Mouse (Mus musculus) cerebellum, adult 9-10 months (tissue): Measurements from ENCODE around the gene Tmc7.

Experiments used
- DNase-seq: peaks from one replicate; pipeline ENCODE4 v3.0.0; 2022

Gene Tmc7

DNA sequence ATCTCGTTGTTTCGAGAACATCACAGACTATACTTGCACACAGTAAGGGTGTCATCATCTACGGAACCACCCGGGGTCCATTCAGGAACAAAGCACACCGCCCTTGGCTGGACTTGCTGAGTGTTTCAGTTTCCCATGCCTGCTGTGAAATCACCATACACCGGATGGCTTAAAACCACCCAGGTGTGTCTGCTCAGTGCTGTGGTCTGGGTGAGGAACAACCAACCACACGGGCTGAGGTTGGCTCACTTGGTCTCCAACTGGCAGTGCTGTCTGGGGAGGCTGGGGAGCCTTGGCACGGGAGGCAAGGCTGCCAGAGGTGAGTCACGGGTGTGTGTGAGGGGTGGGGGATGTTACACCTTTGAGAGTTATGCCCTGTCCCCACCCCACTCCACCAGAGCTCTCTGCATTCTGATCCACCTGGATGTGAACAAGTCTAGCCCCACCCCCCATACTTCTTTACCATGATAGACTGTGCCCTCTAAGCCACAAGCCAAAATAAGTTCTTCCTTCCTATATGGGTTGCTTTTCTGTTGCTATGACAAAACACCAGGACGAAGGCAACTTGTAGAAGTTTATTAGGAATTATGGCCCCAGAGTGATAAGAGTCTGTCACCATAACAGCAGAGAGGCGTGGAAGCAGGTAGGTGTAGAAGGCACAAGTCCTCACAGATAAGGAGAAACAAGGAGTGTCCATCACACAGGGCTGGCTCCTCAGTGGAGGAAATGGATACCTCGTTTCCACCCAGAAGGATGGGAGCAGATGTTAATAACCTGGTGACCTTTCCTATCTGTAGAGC lies 85.4 kb downstream of the Tmc7 start:
- no peak for DNase-seq

DNA sequence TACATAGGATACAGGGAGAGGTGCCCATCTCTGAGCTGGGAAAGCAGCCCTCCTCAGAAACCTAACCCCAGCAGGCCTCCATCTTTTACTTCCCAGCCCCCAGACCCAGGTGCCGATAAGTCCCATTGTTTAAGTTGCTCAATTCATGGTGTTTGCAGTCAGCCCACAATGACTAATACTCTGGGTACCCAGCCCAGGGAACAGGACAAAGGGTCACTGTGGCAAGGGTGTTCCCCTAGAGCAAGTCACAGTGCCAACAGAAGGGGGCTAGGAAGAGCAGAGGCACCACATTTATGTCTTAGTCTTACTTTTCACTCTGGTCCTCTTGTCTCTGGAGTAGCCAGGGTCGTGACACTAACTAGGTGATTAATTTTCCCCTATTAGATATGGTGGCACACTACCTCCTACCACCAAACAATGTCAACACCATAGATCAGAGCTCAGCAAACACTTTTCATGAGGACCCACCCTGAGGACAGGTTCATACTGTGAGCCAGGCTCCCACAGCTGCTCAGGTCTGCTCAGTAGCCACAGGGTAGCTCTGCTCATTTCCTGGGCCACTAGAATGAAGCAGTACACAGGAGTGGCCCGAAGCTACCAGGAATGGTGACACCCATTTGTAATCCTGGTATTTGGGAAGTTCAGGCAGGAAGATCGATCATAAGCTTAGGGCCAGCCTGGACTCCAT lies 89.5 kb downstream of the Tmc7 start:
- no peak for DNase-seq

DNA sequence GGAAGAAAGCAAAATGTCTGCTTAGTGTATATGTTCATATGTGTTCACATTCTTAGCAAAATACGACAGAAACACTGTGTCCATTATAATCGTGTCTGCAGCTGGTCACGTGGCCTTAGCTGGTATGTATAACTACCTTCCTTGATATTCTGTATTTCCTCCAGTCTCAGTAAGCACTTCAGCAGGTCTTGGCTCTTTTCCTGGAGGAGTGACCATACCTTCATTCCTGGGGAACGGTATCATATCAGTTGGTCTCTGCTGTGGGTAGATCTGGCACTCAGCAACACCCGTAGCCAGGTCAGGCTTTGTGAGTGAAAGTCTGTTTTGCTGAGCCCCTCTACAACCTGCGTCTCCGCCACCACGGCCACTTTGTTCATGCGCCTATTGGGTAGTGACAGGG lies 90.6 kb downstream of the Tmc7 start:
- DNase-seq, result no peak

GRCm38 (mm10) chr7:118491431-118492147 lies 92.9 kb downstream of the Tmc7 start, which contains the start of gene Itpripl2:
TSS of gene Itpripl2 (minus strand) at chr7:118491975.
- no peak for DNase-seq

DNA sequence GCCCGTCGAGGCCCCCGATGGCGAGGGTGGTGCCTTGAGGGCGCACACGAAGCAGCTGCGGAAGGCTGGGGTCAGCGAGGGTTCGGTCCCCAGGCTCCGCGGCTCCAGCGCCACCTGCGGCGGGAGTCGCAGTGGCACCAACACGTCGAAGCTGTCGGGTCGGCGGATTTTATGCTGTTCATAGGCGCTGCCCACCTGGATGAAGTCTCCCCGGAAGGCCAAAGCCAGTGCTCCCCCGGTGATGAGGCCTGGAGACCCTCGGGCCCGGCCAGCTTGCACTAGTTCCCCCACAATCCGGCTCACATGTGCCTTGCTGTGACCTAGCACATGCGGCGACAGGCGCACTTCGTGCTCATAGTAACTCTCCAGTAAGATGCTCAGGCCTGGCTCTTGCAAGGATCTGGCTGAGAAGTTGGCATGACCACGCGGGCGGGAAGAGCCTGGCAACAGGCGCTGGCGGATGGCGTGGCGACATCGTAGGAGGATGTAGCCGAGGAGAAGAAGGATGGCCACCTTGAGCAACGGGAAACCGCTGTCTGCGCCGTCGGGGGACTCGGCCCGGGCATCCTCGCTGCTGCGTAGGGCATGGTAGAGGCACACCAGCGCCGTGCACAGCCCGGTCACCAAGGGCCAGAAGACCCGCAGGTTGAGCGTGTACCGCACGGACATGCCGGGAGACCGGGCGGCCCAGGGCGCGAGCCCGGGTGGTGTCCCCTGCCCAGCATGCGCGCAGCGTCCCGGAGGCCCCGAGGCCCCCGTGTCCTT lies 93.7 kb downstream of the Tmc7 start:
- DNase-seq, result no peak

- DNase-seq, result no peak
Measured at GRCm38 (mm10) chr7:118489706-118490665, 94.5 kb downstream of the Tmc7 start.

GRCm38 (mm10) chr7:118488060-118488664 lies 96.4 kb downstream of the Tmc7 start:
- DNase-seq, result no peak

- no peak for DNase-seq
Measured at GRCm38 (mm10) chr7:118486917-118487316, 97.6 kb downstream of the Tmc7 start.
